Mouse (Mus musculus): ENCODE measurements around the gene Ptcra. TPM values are rescaled to one million over a fixed set of nuclear protein-coding genes. Genes with fewer than 3 reads are reported as not detected.
A peak's percentile ranks its signal among the peaks of the same experiment; 100 is the strongest.

The Ptcra gene
- 0.22 and 0.29 TPM in 2 replicates for polyA plus RNA-seq (2015; fragmentation: Nextera tagmentation; extraction: Ambion mirVana)

- Histone ChIP-seq H3K27me3 (ENCODE audit: insufficient read depth, low read length) (no peaks in the 10 kb centered on the region), H3K4me3 (ENCODE audit: low read length) (no peak within 1 kb of the TSS), H3K9ac (replicated peaks; ENCODE audit: low read length) (no peak within 1 kb of the TSS), H3K4me1 (ENCODE audit: insufficient read depth, low read length) (peaks cover 4% of the 10 kb centered on the region; the same call in 1 of the 2 replicates), H3K4me2 (replicated peaks; ENCODE audit: low read depth, low read length) (no peak within 1 kb of the TSS), H3K9me3 (ENCODE audit: low read length) (no peaks in the 10 kb centered on the region), H3K27ac (ENCODE audit: low read length) (no peak within 1 kb of the TSS), H3K36me3 (ENCODE audit: insufficient read depth, low read length) (no peaks in the 10 kb centered on the region)
- WGBS = 69% methylated on average over 2 of the region's 2 CpGs
- no peak for ATAC-seq (ENCODE audit: low FRiP score, low TSS enrichment)
Measured at GRCm38 (mm10) chr17:46763544-46763943, at the start of gene Ptcra. Gene Ptcra (minus strand): TSS chr17:46763712.

GRCm38 (mm10) chr17:46812442-46812841 is 48.9 kb upstream of the Ptcra start:
- Histone ChIP-seq H3K4me2 (replicated peaks; ENCODE audit: low read depth, low read length) (no peak overlapping the region), H3K9ac (replicated peaks; ENCODE audit: low read length) (no peak overlapping the region), H3K9me3 (ENCODE audit: low read length) (no peaks in the 10 kb centered on the region), H3K27me3 (ENCODE audit: insufficient read depth, low read length) (no peaks in the 10 kb centered on the region), H3K4me3 (ENCODE audit: low read length) (no peak overlapping the region), H3K4me1 (ENCODE audit: insufficient read depth, low read length) (no peaks in the 10 kb centered on the region), H3K36me3 (ENCODE audit: insufficient read depth, low read length) (peaks cover 22% of the 10 kb centered on the region), H3K27ac (ENCODE audit: low read length) (no peak overlapping the region)
- ATAC-seq (ENCODE audit: low FRiP score, low TSS enrichment) = no peak
- WGBS = 71% methylated on average over 1 of the region's 1 CpGs

GRCm38 (mm10) chr17:46810672-46811071 is 47.2 kb upstream of the Ptcra start:
- ATAC-seq (ENCODE audit: low FRiP score, low TSS enrichment) = no peak
- Histone ChIP-seq H3K36me3 (ENCODE audit: insufficient read depth, low read length) (peaks cover 35% of the 10 kb centered on the region), H3K4me1 (ENCODE audit: insufficient read depth, low read length) (no peaks in the 10 kb centered on the region), H3K9ac (replicated peaks; ENCODE audit: low read length) (no peak overlapping the region), H3K4me3 (ENCODE audit: low read length) (no peak overlapping the region), H3K4me2 (replicated peaks; ENCODE audit: low read depth, low read length) (no peak overlapping the region), H3K9me3 (ENCODE audit: low read length) (no peaks in the 10 kb centered on the region), H3K27ac (ENCODE audit: low read length) (no peak overlapping the region), H3K27me3 (ENCODE audit: insufficient read depth, low read length) (no peaks in the 10 kb centered on the region)
- 90% methylated on average over 3 of the region's 3 CpGs for WGBS

- Histone ChIP-seq H3K4me2 (replicated peaks; ENCODE audit: low read depth, low read length) (no peak overlapping the region), H3K27ac (ENCODE audit: low read length) (no peak overlapping the region), H3K36me3 (ENCODE audit: insufficient read depth, low read length) (peaks cover 35% of the 10 kb centered on the region), H3K9me3 (ENCODE audit: low read length) (no peaks in the 10 kb centered on the region), H3K4me3 (ENCODE audit: low read length) (no peak overlapping the region), H3K4me1 (ENCODE audit: insufficient read depth, low read length) (no peaks in the 10 kb centered on the region), H3K27me3 (ENCODE audit: insufficient read depth, low read length) (no peaks in the 10 kb centered on the region), H3K9ac (replicated peaks; ENCODE audit: low read length) (no peak overlapping the region)
- no peak for ATAC-seq (ENCODE audit: low FRiP score, low TSS enrichment)
- WGBS = 86% methylated on average over 6 of the region's 6 CpGs
Measured at GRCm38 (mm10) chr17:46809131-46809830, 45.8 kb upstream of the Ptcra start.

GRCm38 (mm10) chr17:46808376-46808775 is 44.9 kb upstream of the Ptcra start:
- Histone ChIP-seq H3K36me3 (ENCODE audit: insufficient read depth, low read length) (peaks cover 35% of the 10 kb centered on the region), H3K27ac (ENCODE audit: low read length) (no peak overlapping the region), H3K9me3 (ENCODE audit: low read length) (no peaks in the 10 kb centered on the region)

GRCm38 (mm10) chr17:46801761-46802160 is 38.2 kb upstream of the Ptcra start:
- Histone ChIP-seq H3K4me3 (ENCODE audit: low read length) (no peak overlapping the region), H3K27me3 (ENCODE audit: insufficient read depth, low read length) (no peaks in the 10 kb centered on the region), H3K9ac (replicated peaks; ENCODE audit: low read length) (no peak overlapping the region), H3K9me3 (ENCODE audit: low read length) (no peaks in the 10 kb centered on the region), H3K4me2 (replicated peaks; ENCODE audit: low read depth, low read length) (no peak overlapping the region), H3K4me1 (ENCODE audit: insufficient read depth, low read length) (no peaks in the 10 kb centered on the region), H3K27ac (ENCODE audit: low read length) (no peak overlapping the region), H3K36me3 (ENCODE audit: insufficient read depth, low read length) (peaks cover 39% of the 10 kb centered on the region)
- no peak for ATAC-seq (ENCODE audit: low FRiP score, low TSS enrichment)
- 71% methylated on average over 6 of the region's 6 CpGs for WGBS

More at GRCm38 (mm10) chr17:46808376-46808775, 44.9 kb upstream of the Ptcra start:
- H3K4me1 ChIP-seq (ENCODE audit: insufficient read depth, low read length) = no peaks in the 10 kb centered on the region
- no peak for ATAC-seq (ENCODE audit: low FRiP score, low TSS enrichment)
- no peaks in the 10 kb centered on the region for H3K27me3 ChIP-seq (ENCODE audit: insufficient read depth, low read length)
- H3K4me3 ChIP-seq (ENCODE audit: low read length) = no peak overlapping the region
- H3K4me2 ChIP-seq (replicated peaks; ENCODE audit: low read depth, low read length) = no peak overlapping the region
- 91% methylated on average over 10 of the region's 10 CpGs for WGBS
- H3K9ac ChIP-seq (replicated peaks; ENCODE audit: low read length) = no peak overlapping the region

- no peaks in the 10 kb centered on the region for H3K27me3 ChIP-seq (ENCODE audit: insufficient read depth, low read length)
- no peak overlapping the region for H3K27ac ChIP-seq (ENCODE audit: low read length)
- no peak overlapping the region for H3K4me2 ChIP-seq (replicated peaks; ENCODE audit: low read depth, low read length)
- H3K9me3 ChIP-seq (ENCODE audit: low read length) = no peaks in the 10 kb centered on the region
- 0 out of 2 replicates have a peak, but pooled peaks cover 5% of the 10 kb centered on the region for H3K4me1 ChIP-seq (ENCODE audit: insufficient read depth, low read length)
- no peak for ATAC-seq (ENCODE audit: low FRiP score, low TSS enrichment)
- no peak overlapping the region for H3K9ac ChIP-seq (replicated peaks; ENCODE audit: low read length)
- WGBS = 64% methylated on average over 10 of the region's 10 CpGs
- H3K4me3 ChIP-seq (ENCODE audit: low read length) = no peak overlapping the region
- peaks cover 26% of the 10 kb centered on the region for H3K36me3 ChIP-seq (ENCODE audit: insufficient read depth, low read length)
Measured at GRCm38 (mm10) chr17:46799680-46800079, 36.2 kb upstream of the Ptcra start.

GRCm38 (mm10) chr17:46797386-46797785 is 33.9 kb upstream of the Ptcra start:
- Histone ChIP-seq H3K9ac (replicated peaks; ENCODE audit: low read length) (no peak overlapping the region), H3K4me3 (ENCODE audit: low read length) (no peak overlapping the region), H3K27me3 (ENCODE audit: insufficient read depth, low read length) (no peaks in the 10 kb centered on the region), H3K4me1 (ENCODE audit: insufficient read depth, low read length) (0 out of 2 replicates have a peak, but pooled peaks cover 5% of the 10 kb centered on the region), H3K9me3 (ENCODE audit: low read length) (no peaks in the 10 kb centered on the region), H3K27ac (ENCODE audit: low read length) (no peak overlapping the region), H3K4me2 (replicated peaks; ENCODE audit: low read depth, low read length) (no peak overlapping the region), H3K36me3 (ENCODE audit: insufficient read depth, low read length) (peaks cover 26% of the 10 kb centered on the region)
- 0 out of 2 replicates have a peak, but pooled peaks have one; percentile 23 for ATAC-seq (ENCODE audit: low FRiP score, low TSS enrichment)
- 32% methylated on average over 8 of the region's 8 CpGs for WGBS

- H3K9me3 ChIP-seq (ENCODE audit: low read length) = no peaks in the 10 kb centered on the region
- no peak overlapping the region for H3K4me2 ChIP-seq (replicated peaks; ENCODE audit: low read depth, low read length)
- no peak for ATAC-seq (ENCODE audit: low FRiP score, low TSS enrichment)
- no peak overlapping the region for H3K27ac ChIP-seq (ENCODE audit: low read length)
- WGBS = 90% methylated on average over 4 of the region's 4 CpGs
- H3K4me1 ChIP-seq (ENCODE audit: insufficient read depth, low read length) = 0 out of 2 replicates have a peak, but pooled peaks cover 5% of the 10 kb centered on the region
- peaks cover 26% of the 10 kb centered on the region for H3K36me3 ChIP-seq (ENCODE audit: insufficient read depth, low read length)
- no peak overlapping the region for H3K4me3 ChIP-seq (ENCODE audit: low read length)
- no peak overlapping the region for H3K9ac ChIP-seq (replicated peaks; ENCODE audit: low read length)
- no peaks in the 10 kb centered on the region for H3K27me3 ChIP-seq (ENCODE audit: insufficient read depth, low read length)
Measured at GRCm38 (mm10) chr17:46796743-46797142, 33.2 kb upstream of the Ptcra start.

GRCm38 (mm10) chr17:46792963-46793362 is 29.5 kb upstream of the Ptcra start:
- H3K36me3 ChIP-seq (ENCODE audit: insufficient read depth, low read length) = no peaks in the 10 kb centered on the region
- no peak overlapping the region for H3K4me3 ChIP-seq (ENCODE audit: low read length)
- WGBS = 74% methylated on average over 2 of the region's 2 CpGs
- no peaks in the 10 kb centered on the region for H3K27me3 ChIP-seq (ENCODE audit: insufficient read depth, low read length)
- no peak overlapping the region for H3K9ac ChIP-seq (replicated peaks; ENCODE audit: low read length)
- H3K4me2 ChIP-seq (replicated peaks; ENCODE audit: low read depth, low read length) = no peak overlapping the region
- H3K4me1 ChIP-seq (ENCODE audit: insufficient read depth, low read length) = 0 out of 2 replicates have a peak, but pooled peaks cover 5% of the 10 kb centered on the region
- no peaks in the 10 kb centered on the region for H3K9me3 ChIP-seq (ENCODE audit: low read length)
- no peak for ATAC-seq (ENCODE audit: low FRiP score, low TSS enrichment)
- H3K27ac ChIP-seq (ENCODE audit: low read length) = no peak overlapping the region
